Mouse (Mus musculus) MEL (cell line): Measurements from ENCODE around the gene Aunip. TPM values are rescaled to one million over a fixed set of nuclear protein-coding genes. Genes with fewer than 3 reads are reported as not detected.

ENCODE experiments used
- DNase-seq: peaks from one replicate; pipeline ENCODE4 v3.0.0; 2011; ENCODE audit warnings: low read depth, low spot score
- H3K27ac ChIP-seq: 2 replicates; pipeline ENCODE4 v1.5.1; 2012; ENCODE audit warnings: low read depth, mild to moderate bottlenecking, control low read depth, low read length, moderate library complexity; ENCODE audit not compliant: control insufficient read depth
- H3K27me3 ChIP-seq, 2 experiments: fragments of 150-350 bp in 1 of 2; sonication (generic) in 1 of 2; 2 replicates each; pipeline ENCODE4 v1.6.1; 2012; ENCODE audit warnings: low read length in 2 of 2, mild to moderate bottlenecking in 2 of 2, improper control_type of control experiment in 1 of 2, moderate library complexity in 1 of 2; ENCODE audit not compliant: insufficient read depth in 2 of 2, control insufficient read depth in 1 of 2
- H3K36me3 ChIP-seq, 2 experiments: 2 replicates each; pipeline ENCODE4 v1.6.1; 2012 to 2014; ENCODE audit warnings: low read length in 2 of 2, improper control_type of control experiment in 1 of 2, inconsistent platforms in 1 of 2, mild to moderate bottlenecking in 1 of 2; ENCODE audit not compliant: insufficient read depth in 2 of 2, control insufficient read depth in 1 of 2
- H3K4me1 ChIP-seq, 2 experiments: fragments of 150-350 bp in 1 of 2; sonication (generic) in 1 of 2; 2 replicates each; pipeline ENCODE4 v1.6.1; 2012; ENCODE audit warnings: low read length in 2 of 2, improper control_type of control experiment in 1 of 2, mild to moderate bottlenecking in 1 of 2; ENCODE audit not compliant: insufficient read depth in 2 of 2, control insufficient read depth in 1 of 2
- H3K4me3 ChIP-seq, 2 experiments: fragments of 150-350 bp in 1 of 2; sonication (generic) in 1 of 2; 2 replicates each; pipeline ENCODE4 v1.5.1; 2012; ENCODE audit warnings: low read depth in 2 of 2, low read length in 2 of 2, mild to moderate bottlenecking in 2 of 2, moderate library complexity in 2 of 2, control low read depth in 1 of 2, improper control_type of control experiment in 1 of 2; ENCODE audit not compliant: control insufficient read depth in 1 of 2, insufficient read depth in 1 of 2
- H3K79me2 ChIP-seq: 2 replicates; pipeline ENCODE4 v1.6.1; 2012; ENCODE audit warnings: mild to moderate bottlenecking, low read length, moderate library complexity; ENCODE audit not compliant: control insufficient read depth, poor library complexity, insufficient read depth
- H3K9ac ChIP-seq: 2 replicates; pipeline ENCODE4 v1.6.1; 2012; ENCODE audit warnings: low read depth, mild to moderate bottlenecking, control low read depth, low read length, moderate library complexity; ENCODE audit not compliant: control insufficient read depth, poor library complexity, severe bottlenecking
- H3K9me3 ChIP-seq: fragments of 150-350 bp; sonication (generic); replicated peaks from 2 replicates; pipeline ENCODE4 v1.6.1; 2012; ENCODE audit warnings: mild to moderate bottlenecking, low read length, improper control_type of control experiment, moderate library complexity; ENCODE audit not compliant: insufficient read depth
- CHD1 ChIP-seq: IDR thresholded peaks from 2 replicates; pipeline ENCODE4 v1.6.1; 2012; ENCODE audit warnings: low read depth, mild to moderate bottlenecking, inconsistent platforms, low read length, improper control_type of control experiment
- CTCF ChIP-seq, 3 experiments: IDR thresholded peaks in 2 of 3; conservative IDR thresholded peaks in 1 of 3; 2 replicates each; pipeline ENCODE4 v1.5.1; 2011 to 2012; ENCODE audit warnings: low read length in 3 of 3, low read depth in 2 of 3, mild to moderate bottlenecking in 2 of 3, improper control_type of control experiment in 1 of 3, inconsistent platforms in 1 of 3, mixed read lengths in 1 of 3, moderate library complexity in 1 of 3; ENCODE audit not compliant: control insufficient read depth in 1 of 3, insufficient read depth in 1 of 3, poor library complexity in 1 of 3, severe bottlenecking in 1 of 3
- E2F4 ChIP-seq: IDR thresholded peaks from 2 replicates; pipeline ENCODE4 v1.6.1; 2011; ENCODE audit warnings: low read depth, low read length, improper control_type of control experiment, borderline replicate concordance
- ETS1 ChIP-seq: IDR thresholded peaks from 2 replicates; pipeline ENCODE4 v1.6.1; 2012; ENCODE audit warnings: low read depth, mild to moderate bottlenecking, inconsistent platforms, low read length, improper control_type of control experiment, moderate library complexity
- GATA1 ChIP-seq: IDR thresholded peaks from 2 replicates; pipeline ENCODE4 v1.6.1; 2011; ENCODE audit warnings: low read depth, low read length, improper control_type of control experiment
- HCFC1 ChIP-seq: IDR thresholded peaks from 2 replicates; pipeline ENCODE4 v1.6.1; 2012; ENCODE audit warnings: low read depth, mild to moderate bottlenecking, inconsistent platforms, low read length, improper control_type of control experiment, moderate library complexity
- MAX ChIP-seq: IDR thresholded peaks from 2 replicates; pipeline ENCODE4 v1.6.1; 2011; ENCODE audit warnings: low read length, improper control_type of control experiment
- MAZ ChIP-seq: IDR thresholded peaks from 2 replicates; pipeline ENCODE4 v1.6.1; 2012; ENCODE audit warnings: low read depth, mild to moderate bottlenecking, inconsistent platforms, low read length, improper control_type of control experiment
- MXI1 ChIP-seq: IDR thresholded peaks from 2 replicates; pipeline ENCODE4 v1.6.1; 2011; ENCODE audit warnings: mild to moderate bottlenecking, low read depth, low read length, improper control_type of control experiment
- MYB ChIP-seq: IDR thresholded peaks from 2 replicates; pipeline ENCODE4 v1.6.1; 2011; ENCODE audit warnings: mild to moderate bottlenecking, low read depth, low read length, improper control_type of control experiment
- MYC ChIP-seq: IDR thresholded peaks from 2 replicates; pipeline ENCODE4 v1.6.1; 2011; ENCODE audit warnings: low read depth, mild to moderate bottlenecking, low read length, improper control_type of control experiment, moderate library complexity
- NRF1 ChIP-seq: IDR thresholded peaks from 2 replicates; pipeline ENCODE4 v1.6.1; 2014; ENCODE audit warnings: low read depth, mild to moderate bottlenecking, inconsistent platforms, low read length, improper control_type of control experiment, moderate library complexity; ENCODE audit not compliant: poor library complexity, insufficient read depth, severe bottlenecking
- RAD21 ChIP-seq: IDR thresholded peaks from 2 replicates; pipeline ENCODE4 v1.6.1; 2011; ENCODE audit warnings: mild to moderate bottlenecking, low read depth, low read length, improper control_type of control experiment
- SIN3A ChIP-seq: IDR thresholded peaks from 2 replicates; pipeline ENCODE4 v1.6.1; 2012; ENCODE audit warnings: low read length, improper control_type of control experiment, inconsistent platforms
- TCF12 ChIP-seq: IDR thresholded peaks from 2 replicates; pipeline ENCODE4 v1.6.1; 2014; ENCODE audit warnings: low read depth, mild to moderate bottlenecking, inconsistent platforms, low read length, improper control_type of control experiment, moderate library complexity
- UBTF ChIP-seq: IDR thresholded peaks from 2 replicates; pipeline ENCODE4 v1.6.1; 2012; ENCODE audit warnings: low read depth, mild to moderate bottlenecking, inconsistent platforms, low read length, improper control_type of control experiment, moderate library complexity, borderline replicate concordance; ENCODE audit not compliant: insufficient read depth
- USF1 ChIP-seq: IDR thresholded peaks from 2 replicates; pipeline ENCODE4 v1.6.1; 2014; ENCODE audit warnings: low read depth, mild to moderate bottlenecking, inconsistent platforms, low read length, improper control_type of control experiment, moderate library complexity
- ZKSCAN1 ChIP-seq: IDR thresholded peaks from 2 replicates; pipeline ENCODE4 v1.6.1; 2012; ENCODE audit warnings: low read depth, mild to moderate bottlenecking, inconsistent platforms, low read length, improper control_type of control experiment, moderate library complexity
- ZMIZ1 ChIP-seq: IDR thresholded peaks from 2 replicates; pipeline ENCODE4 v1.6.1; 2012; ENCODE audit warnings: low read depth, mild to moderate bottlenecking, inconsistent platforms, low read length, improper control_type of control experiment, moderate library complexity
- ZNF384 ChIP-seq: IDR thresholded peaks from 2 replicates; pipeline ENCODE4 v1.6.1; 2012; ENCODE audit warnings: low read depth, mild to moderate bottlenecking, inconsistent platforms, low read length, improper control_type of control experiment
- polyA plus RNA-seq, 2 experiments: library from polyadenylated mRNA; stranded (reverse) in 1 of 2; unstranded in 1 of 2; fragments of >175 nt in 1 of 2; fragments of >200 nt in 1 of 2; gene quantifications; 2 replicates each; pipeline versions ENCODE4 v1.2.1 to v1.2.4; 2012; ENCODE audit warnings: low replicate concordance in 2 of 2, low read depth in 1 of 2; ENCODE audit not compliant: insufficient read length in 2 of 2, insufficient read depth in 1 of 2, missing spikeins in 1 of 2
- total RNA-seq: library from RNA; depleted of rRNA; stranded (reverse); fragments of 300-350 nt; gene quantifications from 2 replicates; pipeline ENCODE4 v1.2.3, GENCODE M21; 2012

Gene Aunip
- total and polyA plus RNA-seq, 3 experiments: 14.9 to 20.6 TPM; not detected in 1

GRCm38 (mm10) chr4:134533421-134533820 is 22.6 kb downstream of the Aunip start:
- no peak for TF ChIP-seq NRF1
- no peak for TF ChIP-seq E2F4
- no peak for TF ChIP-seq MAZ
- no peak for TF ChIP-seq MYB
- no peak for TF ChIP-seq CTCF (IDR thresholded peaks at IDR 0.05 in 2 of 3, conservative IDR thresholded peaks at IDR 0.05 in 1 of 3; ENCODE audit: control insufficient read depth in 1 of 3, insufficient read depth in 1 of 3, low read depth in 2 of 3, low read length in 3 of 3, poor library complexity in 1 of 3, severe bottlenecking in 1 of 3)
- no peak for TF ChIP-seq UBTF
- TF ChIP-seq ETS1: no peak
- no peak for TF ChIP-seq ZMIZ1
- TF ChIP-seq ZKSCAN1: no peak
- no peaks in the 10 kb centered on the region for H3K27me3 ChIP-seq
- peak overlapping the region; percentile 88 to 93; a peak in 3 of 4 replicates for H3K4me3 ChIP-seq
- H3K4me1 ChIP-seq: peaks cover 9 to 14% of the 10 kb centered on the region in 2 experiments
- DNase-seq: no peak
- H3K79me2 ChIP-seq: peaks cover 12% of the 10 kb centered on the region
- peaks cover 6 to 7% of the 10 kb centered on the region in 2 experiments for H3K36me3 ChIP-seq
- H3K9ac ChIP-seq: peak overlapping the region; percentile 94
- H3K27ac ChIP-seq: no peak overlapping the region
- H3K9me3 ChIP-seq: no peaks in the 10 kb centered on the region

GRCm38 (mm10) chr4:134534124-134534886 is 23.5 kb downstream of the Aunip start:
- H3K27ac ChIP-seq: peak overlapping the region; percentile 67
- H3K27me3 ChIP-seq: no peaks in the 10 kb centered on the region
- peaks cover 12% of the 10 kb centered on the region for H3K79me2 ChIP-seq

More at GRCm38 (mm10) chr4:134534124-134534886, 23.5 kb downstream of the Aunip start:
- H3K9ac ChIP-seq: peak overlapping the region; percentile 94
- no peaks in the 10 kb centered on the region for H3K9me3 ChIP-seq
- H3K4me3 ChIP-seq: peak overlapping the region; percentile 88 to 93
- peaks cover 9 to 14% of the 10 kb centered on the region in 2 experiments for H3K4me1 ChIP-seq
- TF ChIP-seq CHD1 (no peak), ZNF384 (no peak), MAX (peak; percentile 69), USF1 (0 out of 2 replicates have a peak, but pooled peaks have one; percentile 4), ZKSCAN1 (no peak), GATA1 (0 out of 2 replicates have a peak, but pooled peaks have one; percentile 19), HCFC1 (peak; percentile 30; the same call in 1 of the 2 replicates), RAD21 (no peak), MAZ (peak; percentile 35; the same call in 1 of the 2 replicates), TCF12 (peak; percentile 26; the same call in 1 of the 2 replicates), ETS1 (no peak), NRF1 (0 out of 2 replicates have a peak, but pooled peaks have one; percentile 15), MYC (no peak), UBTF (no peak), SIN3A (peak; percentile 66), ZMIZ1 (no peak), MXI1 (peak; percentile 80)
- peak; percentile 84 for DNase-seq
- H3K36me3 ChIP-seq: peaks cover 0 to 7% of the 10 kb centered on the region in 2 experiments; a peak in 2 of 4 replicates
